In the genomic region with DNA sequence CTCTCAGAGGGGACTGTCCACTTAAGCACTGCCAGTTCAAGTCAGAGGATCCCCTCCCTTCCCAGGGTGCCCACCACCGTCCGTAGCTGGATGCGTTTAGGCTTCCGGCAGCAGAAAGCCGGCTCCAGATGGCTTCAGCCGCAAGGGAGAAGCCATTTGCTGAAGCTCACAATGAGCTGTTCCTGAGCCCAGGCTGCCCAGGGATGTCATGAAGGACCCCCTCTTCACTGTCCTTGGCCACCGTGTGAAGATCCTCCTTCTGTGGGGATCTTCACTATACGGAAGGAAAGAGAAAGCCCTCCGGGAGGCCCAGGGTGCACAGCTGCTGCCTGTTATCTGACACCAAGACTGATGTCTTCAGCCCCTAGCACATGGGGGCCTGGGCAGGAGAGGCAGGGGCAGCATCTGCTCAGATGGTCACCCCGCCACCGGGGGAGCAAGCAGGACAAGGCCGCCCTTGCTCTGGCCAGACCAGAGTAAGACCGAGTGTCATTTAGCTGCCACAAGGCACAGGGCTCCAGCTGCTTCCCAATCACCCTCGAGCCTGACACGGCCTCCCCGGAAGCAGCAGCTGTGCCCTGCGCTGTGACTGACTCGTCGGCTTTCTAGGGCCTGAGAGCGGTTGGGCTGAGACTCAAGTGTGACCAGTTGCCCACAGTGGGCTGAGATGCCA, we compare ENCODE assay signal across 8 mouse cellular contexts.
A peak's percentile ranks its signal among the peaks of the same experiment; 100 is the strongest.
DNase-seq lines count a peak whose midpoint lies in the region; ATAC-seq and TF ChIP-seq lines count a peak whose summit lies in the region.

No protein-coding gene starts in this region.

- no peak for TF ChIP-seq CTCF in ES-Bruce4 (IDR thresholded peaks at IDR 0.05; ENCODE audit: low read depth, low read length)
- TF ChIP-seq CTCF in hindbrain, postnatal 0 days (IDR thresholded peaks at IDR 0.05; ENCODE audit: low read depth): no peak

- no peaks in the 10 kb centered on the region for H3K9me3 ChIP-seq in kidney, embryonic 14.5 days (ENCODE audit: control insufficient read depth, low read length)
- no peaks in the 10 kb centered on the region for H3K9me3 ChIP-seq in ES-Bruce4 (replicated peaks; ENCODE audit: control insufficient read depth, insufficient read depth, low read length, poor library complexity, severe bottlenecking)
- no peaks in the 10 kb centered on the region for H3K9me3 ChIP-seq in forebrain, embryonic 11.5 days (ENCODE audit: control insufficient read depth, low read length)
- no peaks in the 10 kb centered on the region for H3K9me3 ChIP-seq in hindbrain, postnatal 0 days (ENCODE audit: low read length)

- peak overlapping the region; percentile 42; the same call in 1 of the 2 replicates for H3K9ac ChIP-seq in kidney, embryonic 14.5 days (ENCODE audit: low read depth, low read length)
- 0 out of 2 replicates have a peak overlapping the region, but pooled peaks have one; percentile 0 for H3K9ac ChIP-seq in ES-Bruce4 (ENCODE audit: low read depth, poor library complexity, severe bottlenecking)
- peak overlapping the region; percentile 24 for H3K9ac ChIP-seq in forebrain, embryonic 11.5 days (ENCODE audit: low read length)
- 0 out of 2 replicates have a peak overlapping the region, but pooled peaks have one; percentile 14 for H3K9ac ChIP-seq in hindbrain, postnatal 0 days (replicated peaks; ENCODE audit: low read length)

- DNase-seq in kidney, adult 8-10 months: no peak
- DNase-seq in forebrain, embryonic 11.5 days (ENCODE audit: low spot score): no peak
- peak; percentile 62 for DNase-seq in hindbrain, postnatal 0 days (ENCODE audit: low spot score)
- DNase-seq in mesoderm, embryonic 11.5 days (ENCODE audit: low read depth, low spot score): peak; percentile 70
- peak; percentile 84 for DNase-seq in thymus, postnatal 14 days

- H3K4me2 ChIP-seq in kidney, embryonic 14.5 days (replicated peaks; ENCODE audit: low read depth, low read length): peak overlapping the region; percentile 44
- H3K4me2 ChIP-seq in forebrain, embryonic 11.5 days (ENCODE audit: low read depth, low read length, severe bottlenecking): no peak overlapping the region
- H3K4me2 ChIP-seq in hindbrain, postnatal 0 days (ENCODE audit: low read depth, low read length): peak overlapping the region; percentile 23; the same call in 1 of the 2 replicates

- ATAC-seq in kidney, embryonic 14.5 days (ENCODE audit: low FRiP score, low TSS enrichment): 0 out of 2 replicates have a peak, but pooled peaks have one; percentile 22
- peak; percentile 42; the same call in 1 of the 2 replicates for ATAC-seq in forebrain, embryonic 11.5 days (replicated peaks; ENCODE audit: low FRiP score)
- peak; percentile 40 for ATAC-seq in hindbrain, postnatal 0 days
- ATAC-seq in megakaryocyte-erythroid progenitor cell, adult 5-6 weeks (replicated peaks; ENCODE audit: low FRiP score, low TSS enrichment, poor library complexity, severe bottlenecking): no peak

- TF ChIP-seq POLR2A in ES-Bruce4 (IDR thresholded peaks at IDR 0.05; ENCODE audit: insufficient read depth, low read length): no peak

- no peaks in the 10 kb centered on the region for H3K36me3 ChIP-seq in kidney, embryonic 14.5 days (ENCODE audit: control insufficient read depth, insufficient read depth, low read length)
- H3K36me3 ChIP-seq in ES-Bruce4 (ENCODE audit: control insufficient read depth, insufficient read depth, low read length, poor library complexity, severe bottlenecking): no peaks in the 10 kb centered on the region
- H3K36me3 ChIP-seq in forebrain, embryonic 11.5 days (ENCODE audit: control insufficient read depth, insufficient read depth, low read length): no peaks in the 10 kb centered on the region
- no peaks in the 10 kb centered on the region for H3K36me3 ChIP-seq in hindbrain, postnatal 0 days (ENCODE audit: insufficient read depth, low read length)

- peaks cover 84% of the 10 kb centered on the region for H3K4me1 ChIP-seq in kidney, embryonic 14.5 days (ENCODE audit: control insufficient read depth, insufficient read depth, low read length)
- H3K4me1 ChIP-seq in ES-Bruce4 (ENCODE audit: control insufficient read depth, insufficient read depth, low read length): peaks cover 21% of the 10 kb centered on the region
- H3K4me1 ChIP-seq in forebrain, embryonic 11.5 days (replicated peaks; ENCODE audit: control insufficient read depth, insufficient read depth, low read length): peaks cover 39% of the 10 kb centered on the region
- H3K4me1 ChIP-seq in hindbrain, postnatal 0 days (ENCODE audit: insufficient read depth, low read length): peaks cover 36% of the 10 kb centered on the region

- peak overlapping the region; percentile 90 for H3K27ac ChIP-seq in kidney, embryonic 14.5 days (ENCODE audit: low read depth, low read length)
- H3K27ac ChIP-seq in ES-Bruce4 (ENCODE audit: insufficient read depth, low read length): no peak overlapping the region
- H3K27ac ChIP-seq in forebrain, embryonic 11.5 days (ENCODE audit: low read depth, low read length): peak overlapping the region; percentile 61
- peak overlapping the region; percentile 83 for H3K27ac ChIP-seq in hindbrain, postnatal 0 days

- WGBS in kidney, embryonic 14.5 days: 9% methylated on average over 20 of the region's 20 CpGs
- WGBS in forebrain, embryonic 11.5 days: 51% methylated on average over 20 of the region's 20 CpGs
- 18% methylated on average over 20 of the region's 20 CpGs for WGBS in hindbrain, postnatal 0 days

- TF ChIP-seq EP300 in ES-Bruce4 (IDR thresholded peaks at IDR 0.05; ENCODE audit: insufficient read depth, low read depth, low read length): no peak

- H3K4me3 ChIP-seq in kidney, embryonic 14.5 days (ENCODE audit: low read length): peak overlapping the region; percentile 8; the same call in 1 of the 2 replicates
- no peak overlapping the region for H3K4me3 ChIP-seq in ES-Bruce4 (ENCODE audit: low read depth, low read length)
- no peak overlapping the region for H3K4me3 ChIP-seq in forebrain, embryonic 11.5 days (ENCODE audit: low read depth, low read length)
- no peak overlapping the region for H3K4me3 ChIP-seq in hindbrain, postnatal 0 days (ENCODE audit: low read length)

- H3K27me3 ChIP-seq in kidney, embryonic 14.5 days (ENCODE audit: control insufficient read depth, insufficient read depth, low read length): no peaks in the 10 kb centered on the region
- no peaks in the 10 kb centered on the region for H3K27me3 ChIP-seq in ES-Bruce4 (ENCODE audit: control insufficient read depth, insufficient read depth, low read length, poor library complexity, severe bottlenecking)
- H3K27me3 ChIP-seq in forebrain, embryonic 11.5 days (ENCODE audit: control insufficient read depth, insufficient read depth, low read length): no peaks in the 10 kb centered on the region
- H3K27me3 ChIP-seq in hindbrain, postnatal 0 days (ENCODE audit: insufficient read depth, low read length): no peaks in the 10 kb centered on the region

Comparison
In these comparisons a context has a peak if more than half of its experiments do, and no peak if none do; other contexts are left out.
1. DNase-seq: peak in hindbrain, postnatal 0 days (single experiment), mesoderm, embryonic 11.5 days (single experiment) and thymus, postnatal 14 days (single experiment); none in kidney, adult 8-10 months (0 of 2) and forebrain, embryonic 11.5 days (single experiment).
2. Peak in every context shown above with its lines, with median percentiles within 50 percentile points of each other: H3K9ac ChIP-seq.